Mouse (Mus musculus): ENCODE measurements around the gene Tor3a. TPM values are rescaled to one million over a fixed set of nuclear protein-coding genes. Genes with fewer than 3 reads are reported as not detected.
"Not testable (repeated sequence)": the region's sequence is repeated elsewhere in the genome, so short reads cannot be mapped to it uniquely, and the experiment has no call there.

Tor3a gene
- polyA plus RNA-seq, 1 experiment, result 47.2 TPM

DNA sequence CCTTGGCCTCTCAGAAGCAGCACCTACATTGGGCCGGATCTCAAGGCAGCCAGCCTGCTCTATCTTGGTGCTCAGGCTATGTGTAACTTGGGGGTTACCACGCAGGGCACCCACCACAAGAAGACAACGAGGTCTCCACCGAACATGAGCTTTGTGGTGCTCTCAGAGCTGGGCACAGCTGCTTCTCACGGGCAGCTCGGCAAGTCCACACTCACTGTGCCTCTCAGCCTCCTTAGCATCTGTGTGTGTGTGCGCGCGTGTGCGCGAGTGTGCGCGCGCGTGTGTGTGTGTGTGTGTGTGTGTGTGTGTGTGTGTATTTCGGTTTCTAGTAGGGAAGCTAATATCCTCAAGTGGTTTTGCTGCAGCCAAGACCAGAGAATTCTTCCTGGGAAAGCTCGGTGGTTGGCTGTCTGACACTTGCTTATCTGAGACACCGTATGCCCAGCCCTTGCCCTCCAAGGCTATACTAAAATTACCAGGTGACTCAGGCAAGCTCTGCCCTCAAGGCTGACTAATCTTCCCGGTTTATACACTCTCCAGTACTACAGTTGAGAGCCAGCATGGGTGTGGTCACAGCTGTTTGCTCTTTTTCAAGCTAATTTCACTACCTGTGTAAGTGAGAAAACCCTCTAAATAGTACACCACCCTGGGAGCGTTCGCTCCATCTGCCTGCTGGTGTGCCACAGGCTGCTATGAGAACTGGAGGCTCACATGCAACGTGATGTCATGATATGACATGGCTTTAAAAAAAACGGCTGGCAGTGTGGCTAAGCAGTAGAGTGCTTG, 6.8 kb downstream of the Tor3a start:
- TF ChIP-seq CTCF (IDR thresholded peaks at IDR 0.05; ENCODE audit: borderline replicate concordance, control insufficient read depth, extremely low read depth, insufficient read depth, low read length, poor library complexity) (no peak), POLR2A (IDR thresholded peaks at IDR 0.05; ENCODE audit: control insufficient read depth, extremely low read depth, insufficient read depth, low read length, poor library complexity) (no peak)
- Histone ChIP-seq H3K27me3 (ENCODE audit: control insufficient read depth, insufficient read depth, low read length) (no peaks in the 10 kb centered on the region), H3K4me3 (ENCODE audit: control insufficient read depth, insufficient read depth, low read length) (no peak overlapping the region), H3K27ac (ENCODE audit: control insufficient read depth, insufficient read depth, low read length) (no peak overlapping the region), H3K36me3 (ENCODE audit: control insufficient read depth, insufficient read depth, low read length) (no peaks in the 10 kb centered on the region), H3K4me1 (replicated peaks; ENCODE audit: control insufficient read depth, insufficient read depth, low read length) (peaks cover 22% of the 10 kb centered on the region)
- DNase-seq, result no peak
- 82% methylated on average over 23 of the region's 23 CpGs for WGBS

DNA sequence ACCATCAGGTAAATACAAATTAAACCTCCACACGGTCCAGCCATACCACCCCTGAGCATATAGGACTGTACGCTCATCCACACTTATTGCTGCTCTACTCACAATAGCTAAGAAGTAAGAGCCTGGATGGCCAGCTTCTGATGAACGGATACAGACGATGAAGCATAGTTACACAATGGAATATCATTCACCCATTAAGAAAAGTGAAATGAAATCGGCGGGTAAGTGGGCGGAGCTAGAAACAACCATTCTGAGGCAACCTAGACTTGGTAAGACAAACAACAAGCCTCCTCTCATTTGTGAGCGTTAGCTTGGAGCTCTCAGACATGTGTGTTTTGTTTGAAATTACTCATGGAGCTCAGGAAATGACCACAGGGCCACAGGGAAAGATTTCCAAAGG, 8.4 kb downstream of the Tor3a start:
- TF ChIP-seq POLR2A (IDR thresholded peaks at IDR 0.05; ENCODE audit: control insufficient read depth, extremely low read depth, insufficient read depth, low read length, poor library complexity), result no peak
- no peak for TF ChIP-seq CTCF (IDR thresholded peaks at IDR 0.05; ENCODE audit: borderline replicate concordance, control insufficient read depth, extremely low read depth, insufficient read depth, low read length, poor library complexity)
- DNase-seq, result no peak
- H3K36me3 ChIP-seq (ENCODE audit: control insufficient read depth, insufficient read depth, low read length), result no peaks in the 10 kb centered on the region
- H3K27me3 ChIP-seq (ENCODE audit: control insufficient read depth, insufficient read depth, low read length), result no peaks in the 10 kb centered on the region
- WGBS, result 97% methylated on average over 8 of the region's 8 CpGs
- H3K27ac ChIP-seq (ENCODE audit: control insufficient read depth, insufficient read depth, low read length), result no peak overlapping the region
- no peak overlapping the region for H3K4me3 ChIP-seq (ENCODE audit: control insufficient read depth, insufficient read depth, low read length)
- H3K4me1 ChIP-seq (replicated peaks; ENCODE audit: control insufficient read depth, insufficient read depth, low read length), result peaks cover 20% of the 10 kb centered on the region

DNA sequence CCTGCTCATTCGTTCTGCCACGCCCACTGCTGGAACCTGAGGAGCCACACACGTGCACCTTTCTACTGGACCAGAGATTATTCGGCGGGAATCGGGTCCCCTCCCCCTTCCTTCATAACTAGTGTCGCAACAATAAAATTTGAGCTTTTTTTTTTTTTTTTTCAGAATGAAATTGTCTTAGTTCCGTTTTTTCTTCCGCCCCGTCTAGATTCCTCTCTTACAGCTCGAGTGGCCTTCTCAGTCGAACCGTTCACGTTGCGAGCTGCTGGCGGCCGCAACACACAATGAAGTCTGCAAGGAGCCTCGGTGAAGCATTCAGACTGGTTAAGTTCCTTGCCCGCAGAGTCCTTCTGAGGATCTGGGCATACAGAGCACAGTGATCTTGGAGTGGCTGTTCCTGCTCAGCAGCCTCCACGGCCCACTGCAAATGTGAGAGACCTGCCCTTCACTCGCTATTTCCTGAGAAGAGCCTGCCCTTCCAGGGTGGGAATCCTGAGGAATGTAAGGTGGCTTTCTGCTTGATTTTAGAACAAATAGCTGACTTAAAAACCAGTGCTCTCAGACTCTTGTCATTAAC, 13.4 kb downstream of the Tor3a start:
- 28% methylated on average over 21 of the region's 21 CpGs for WGBS
- not testable (repeated sequence) for H3K27me3 ChIP-seq (ENCODE audit: control insufficient read depth, insufficient read depth, low read length); H3K27ac ChIP-seq (ENCODE audit: control insufficient read depth, insufficient read depth, low read length); H3K36me3 ChIP-seq (ENCODE audit: control insufficient read depth, insufficient read depth, low read length); DNase-seq; H3K4me3 ChIP-seq (ENCODE audit: control insufficient read depth, insufficient read depth, low read length); H3K4me1 ChIP-seq (replicated peaks; ENCODE audit: control insufficient read depth, insufficient read depth, low read length)

DNA sequence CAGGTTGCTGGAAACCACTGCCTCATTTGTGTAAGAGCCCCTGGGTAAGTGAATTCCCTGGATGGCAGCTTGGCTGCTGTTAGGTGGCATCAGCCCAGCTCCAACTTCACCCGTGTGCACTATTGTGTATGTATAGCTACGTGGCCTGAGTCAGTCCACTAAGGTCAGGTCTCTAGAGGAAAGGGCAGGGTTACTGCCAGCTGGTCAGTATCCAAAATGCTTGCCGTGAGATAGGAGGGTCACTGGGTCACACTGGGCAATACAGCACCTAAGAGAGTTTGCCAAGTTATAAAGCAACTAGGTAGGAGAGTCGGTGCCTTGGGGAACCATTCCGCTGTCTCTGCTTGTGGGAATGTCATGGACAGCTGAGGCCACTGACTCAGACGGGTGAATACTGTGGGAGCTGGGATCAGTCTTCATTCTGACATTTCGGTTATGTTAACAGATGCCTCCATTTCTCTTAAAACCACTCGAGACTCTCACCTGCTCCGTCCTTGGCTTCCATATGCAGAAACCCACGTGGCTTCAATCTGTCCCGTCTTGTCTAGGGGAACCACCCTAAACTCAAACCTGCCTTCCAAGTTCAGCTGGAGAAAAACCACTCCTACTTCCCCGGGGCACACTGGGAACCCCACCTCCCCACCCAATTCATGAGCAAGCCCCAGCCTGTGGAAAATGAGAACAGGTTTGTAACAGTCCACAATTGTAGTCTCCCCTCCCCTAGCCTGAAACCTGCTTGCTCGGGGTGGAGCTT, 14.1 kb downstream of the Tor3a start:
- H3K4me1 ChIP-seq (replicated peaks; ENCODE audit: control insufficient read depth, insufficient read depth, low read length), result peaks cover 9% of the 10 kb centered on the region
- no peak for DNase-seq
- no peak overlapping the region for H3K4me3 ChIP-seq (ENCODE audit: control insufficient read depth, insufficient read depth, low read length)
- 63% methylated on average over 13 of the region's 13 CpGs for WGBS
- peak overlapping the region; percentile 23; the same call in 1 of the 2 replicates for H3K27ac ChIP-seq (ENCODE audit: control insufficient read depth, insufficient read depth, low read length)
- H3K36me3 ChIP-seq (ENCODE audit: control insufficient read depth, insufficient read depth, low read length), result no peaks in the 10 kb centered on the region
- no peaks in the 10 kb centered on the region for H3K27me3 ChIP-seq (ENCODE audit: control insufficient read depth, insufficient read depth, low read length)
- no peak for TF ChIP-seq POLR2A (IDR thresholded peaks at IDR 0.05; ENCODE audit: control insufficient read depth, extremely low read depth, insufficient read depth, low read length, poor library complexity)
- no peak for TF ChIP-seq CTCF (IDR thresholded peaks at IDR 0.05; ENCODE audit: borderline replicate concordance, control insufficient read depth, extremely low read depth, insufficient read depth, low read length, poor library complexity)

DNA sequence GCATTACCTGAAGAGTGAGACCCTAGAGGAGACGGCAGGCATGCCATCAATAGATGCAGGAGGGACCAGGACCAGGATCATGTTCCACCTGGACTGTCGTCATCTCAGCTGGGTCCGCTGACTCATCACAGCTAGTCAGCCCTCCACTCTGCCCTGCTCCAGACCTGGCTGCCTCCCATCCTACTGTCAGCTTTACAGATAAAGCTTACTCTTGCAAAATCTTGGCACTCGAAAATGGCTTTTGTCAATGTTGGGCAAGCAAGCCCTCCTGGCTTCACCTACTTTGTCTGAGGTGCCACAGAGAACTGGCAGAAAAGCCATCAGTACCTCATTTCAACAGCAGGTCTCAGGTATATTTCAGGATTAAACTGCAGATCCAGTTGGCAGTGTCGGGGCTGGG, 15.5 kb downstream of the Tor3a start:
- Histone ChIP-seq H3K27ac (ENCODE audit: control insufficient read depth, insufficient read depth, low read length) (no peak overlapping the region), H3K4me1 (replicated peaks; ENCODE audit: control insufficient read depth, insufficient read depth, low read length) (peaks cover 9% of the 10 kb centered on the region), H3K4me3 (ENCODE audit: control insufficient read depth, insufficient read depth, low read length) (no peak overlapping the region), H3K36me3 (ENCODE audit: control insufficient read depth, insufficient read depth, low read length) (no peaks in the 10 kb centered on the region), H3K27me3 (ENCODE audit: control insufficient read depth, insufficient read depth, low read length) (no peaks in the 10 kb centered on the region)
- WGBS, result 95% methylated on average over 5 of the region's 5 CpGs
- no peak for DNase-seq
- TF ChIP-seq CTCF (IDR thresholded peaks at IDR 0.05; ENCODE audit: borderline replicate concordance, control insufficient read depth, extremely low read depth, insufficient read depth, low read length, poor library complexity), result no peak
- TF ChIP-seq POLR2A (IDR thresholded peaks at IDR 0.05; ENCODE audit: control insufficient read depth, extremely low read depth, insufficient read depth, low read length, poor library complexity), result no peak

DNA sequence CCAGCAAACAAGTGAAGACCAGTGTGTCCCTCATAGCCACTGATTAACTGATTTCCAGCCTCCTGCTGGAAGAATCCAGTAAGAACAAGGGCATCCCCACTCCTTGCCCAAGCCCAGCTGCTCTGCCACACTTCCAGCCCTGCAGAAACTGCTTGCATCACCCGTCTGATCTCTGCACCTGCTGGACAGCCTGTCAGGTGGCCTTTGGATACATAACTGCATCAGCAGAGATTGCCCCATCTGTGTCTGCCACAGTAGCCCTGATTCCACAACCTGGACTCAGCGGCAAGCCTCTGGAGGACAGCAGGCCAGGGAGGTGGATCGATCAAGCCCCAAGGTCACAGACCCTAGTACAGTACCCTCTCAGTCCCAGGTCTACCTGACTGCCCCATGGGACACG, 16.6 kb downstream of the Tor3a start:
- Histone ChIP-seq H3K4me1 (replicated peaks; ENCODE audit: control insufficient read depth, insufficient read depth, low read length) (peaks cover 9% of the 10 kb centered on the region), H3K36me3 (ENCODE audit: control insufficient read depth, insufficient read depth, low read length) (no peaks in the 10 kb centered on the region), H3K27ac (ENCODE audit: control insufficient read depth, insufficient read depth, low read length) (no peak overlapping the region), H3K27me3 (ENCODE audit: control insufficient read depth, insufficient read depth, low read length) (no peaks in the 10 kb centered on the region), H3K4me3 (ENCODE audit: control insufficient read depth, insufficient read depth, low read length) (no peak overlapping the region)
- no peak for DNase-seq
- no peak for TF ChIP-seq POLR2A (IDR thresholded peaks at IDR 0.05; ENCODE audit: control insufficient read depth, extremely low read depth, insufficient read depth, low read length, poor library complexity)
- no peak for TF ChIP-seq CTCF (IDR thresholded peaks at IDR 0.05; ENCODE audit: borderline replicate concordance, control insufficient read depth, extremely low read depth, insufficient read depth, low read length, poor library complexity)
- WGBS, result 91% methylated on average over 4 of the region's 4 CpGs
